10 mouse cellular contexts compared by ENCODE assay signal in the genomic region with DNA sequence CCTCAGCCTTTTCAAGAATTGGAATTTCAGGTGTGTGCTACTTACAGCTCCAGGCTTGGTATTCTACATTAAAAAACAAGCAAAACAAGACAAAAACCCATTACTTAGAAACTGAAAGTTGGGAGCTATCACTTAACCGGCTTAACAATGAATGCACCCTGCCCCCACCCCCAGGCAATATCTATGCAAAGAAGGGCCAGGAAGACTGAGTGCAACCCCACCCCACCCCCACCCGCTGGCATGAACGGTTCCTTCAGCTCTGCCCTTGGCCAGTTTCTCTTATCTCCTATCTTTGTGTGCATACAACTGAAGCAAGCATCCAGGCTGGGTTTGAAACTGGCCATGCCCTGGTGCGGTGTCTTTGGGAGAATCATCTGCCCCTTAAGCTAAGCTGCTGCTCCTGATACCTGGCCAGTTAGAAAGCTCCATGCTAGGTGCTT. TPM values are rescaled to one million over a fixed set of nuclear protein-coding genes. Genes with fewer than 3 reads are reported as not detected.
DNase-seq lines count a peak whose midpoint lies in the region; ATAC-seq and TF ChIP-seq lines count a peak whose summit lies in the region.
"Had no signal": no experiment of that assay in that cellular context is flagged by ENCODE, and none has a peak within 500 bp of the region (broad histone marks: within the 10 kb centered on the region; RNA-seq: fewer than 3 reads in every experiment).

No protein-coding gene starts in this region.

- intact Hi-C loops in gastrocnemius, adult 2 months (cut with DNase I) = no loop called here
- intact Hi-C loops in gastrocnemius, postnatal 14 days (cut with DNase I; ENCODE audit: low total_unique reads) = no loop called here

- peaks cover 70% of the 10 kb centered on the region for H3K4me1 ChIP-seq in megakaryocyte, embryonic 14.5 days
- H3K4me1 ChIP-seq in intestine, embryonic 15.5 days (replicated peaks) = peaks cover 5% of the 10 kb centered on the region
- H3K4me1 ChIP-seq in stomach, embryonic 15.5 days = peaks cover 2% of the 10 kb centered on the region; the same call in 1 of the 2 replicates

- peak overlapping the region; percentile 91 for H3K4me3 ChIP-seq in gastrocnemius, adult 2 months
- peak overlapping the region; percentile 90 for H3K4me3 ChIP-seq in megakaryocyte, embryonic 14.5 days (replicated peaks)
- H3K4me3 ChIP-seq in intestine, embryonic 15.5 days (replicated peaks) = no peak overlapping the region
- no peak overlapping the region for H3K4me3 ChIP-seq in stomach, embryonic 15.5 days (replicated peaks)

- H3K9ac ChIP-seq in intestine, embryonic 15.5 days = no peak overlapping the region
- no peak overlapping the region for H3K9ac ChIP-seq in stomach, embryonic 15.5 days

- H3K27me3 ChIP-seq in megakaryocyte, embryonic 14.5 days (replicated peaks) = no peaks in the 10 kb centered on the region
- no peaks in the 10 kb centered on the region for H3K27me3 ChIP-seq in intestine, embryonic 15.5 days (replicated peaks)
- H3K27me3 ChIP-seq in stomach, embryonic 15.5 days (replicated peaks) = no peaks in the 10 kb centered on the region

- DNase-seq in gastrocnemius, adult 2 months = no peak
- no peak for DNase-seq in gastrocnemius, postnatal 14 days
- DNase-seq in layer of hippocampus, postnatal 25 days (ENCODE audit: extremely low spot score in 1 of 2, low spot score in 1 of 2) = no peak
- DNase-seq in right cerebral cortex, adult 18-20 months = no peak
- DNase-seq: cerebellum, adult 18-20 months had no signal

- peak overlapping the region; percentile 100 for H3K27ac ChIP-seq in gastrocnemius, adult 2 months
- H3K27ac ChIP-seq in intestine, embryonic 15.5 days = no peak overlapping the region
- H3K27ac ChIP-seq in stomach, embryonic 15.5 days = no peak overlapping the region
- H3K27ac ChIP-seq: kidney, postnatal 0 days had no signal

- no peak overlapping the region for H3K4me2 ChIP-seq in intestine, embryonic 15.5 days (replicated peaks)
- H3K4me2 ChIP-seq in stomach, embryonic 15.5 days = peak overlapping the region; percentile 21; the same call in 1 of the 2 replicates

- ATAC-seq in megakaryocyte, adult 5-6 weeks (ENCODE audit: poor library complexity, severe bottlenecking) = no peak
- ATAC-seq in intestine, embryonic 15.5 days = peak; percentile 57; the same call in 1 of the 2 replicates
- peak; percentile 65 for ATAC-seq in stomach, embryonic 15.5 days (ENCODE audit: insufficient read depth, low FRiP score, low read depth)

- H3K9me3 ChIP-seq in megakaryocyte, embryonic 14.5 days = no peaks in the 10 kb centered on the region
- no peaks in the 10 kb centered on the region for H3K9me3 ChIP-seq in intestine, embryonic 15.5 days
- no peaks in the 10 kb centered on the region for H3K9me3 ChIP-seq in stomach, embryonic 15.5 days

- no peak for TF ChIP-seq CTCF in gastrocnemius, adult 2 months (IDR thresholded peaks at IDR 0.05)

- peaks cover 49% of the 10 kb centered on the region for H3K36me3 ChIP-seq in megakaryocyte, embryonic 14.5 days (replicated peaks; ENCODE audit: low read length)
- H3K36me3 ChIP-seq in intestine, embryonic 15.5 days = no peaks in the 10 kb centered on the region
- H3K36me3 ChIP-seq in stomach, embryonic 15.5 days = no peaks in the 10 kb centered on the region

- 26% methylated on average over 4 of the region's 4 CpGs for WGBS in intestine, embryonic 15.5 days
- WGBS in stomach, embryonic 15.5 days = 33% methylated on average over 4 of the region's 4 CpGs

RNA-seq across cellular contexts. Expression of gene Klf9, which starts 11.2 kb away (rescaled TPM):
- total RNA-seq in gastrocnemius, adult 2 months (2021) = 100 to 1,000 TPM; 144 to 162 TPM
- total RNA-seq in gastrocnemius, postnatal 14 days (2021) = 100 to 1,000 TPM in 1 of 2 experiments, 10 to 100 TPM in 1; 80.5 to 128 TPM
- 4.7 and 12.2 TPM in 2 replicates for polyA plus RNA-seq in megakaryocyte, embryonic 14.5 days (2012; ENCODE audit: insufficient read depth, low replicate concordance)
- total RNA-seq in megakaryocyte, adult 5-6 weeks (2015) = 7.0 and 9.4 TPM in 2 replicates
- total RNA-seq in megakaryocyte, adult 5-6 weeks (2017) = 5.4 and 6.2 TPM in 2 replicates
- polyA plus RNA-seq in intestine, embryonic 15.5 days (2015; fragmentation: Nextera tagmentation; extraction: Ambion mirVana) = 3.9 and 4.6 TPM in 2 replicates
- polyA plus RNA-seq in stomach, embryonic 15.5 days (2015; fragmentation: Nextera tagmentation; extraction: Ambion mirVana) = 6.8 and 8.1 TPM in 2 replicates
- total RNA-seq in layer of hippocampus, postnatal 25 days (2021) = 100 to 1,000 TPM; 157 to 184 TPM

Comparison
In these comparisons a context has a peak if more than half of its experiments do, and no peak if none do; other contexts are left out.
1. H3K4me3 ChIP-seq: peak in gastrocnemius, adult 2 months (single experiment) and megakaryocyte, embryonic 14.5 days (single experiment); none in intestine, embryonic 15.5 days (single experiment) and stomach, embryonic 15.5 days (single experiment).
2. RNA of gene Klf9, which starts 11.2 kb away (total RNA-seq): 157 to 184 TPM in layer of hippocampus, postnatal 25 days, 144 to 162 TPM in gastrocnemius, adult 2 months and 80.5 to 128 TPM in gastrocnemius, postnatal 14 days; 5.4 to 9.4 TPM in megakaryocyte, adult 5-6 weeks; every median in the first group is over 4 times any median in the second.